Mouse (Mus musculus) lung, embryonic 14.5 days (tissue): ENCODE data around the gene Bax. TPM values are rescaled to one million over a fixed set of nuclear protein-coding genes. Genes with fewer than 3 reads are reported as not detected.

Experiments used
- ATAC-seq: fragments of 200-750 bp; cut with Nextera tagmentation; 2 replicates; pipeline ENCODE4 v1.8.0; 2017; ENCODE audit warnings: mild to moderate bottlenecking, moderate TSS enrichment, moderate library complexity; ENCODE audit not compliant: insufficient read depth
- DNase-seq: peaks from one replicate; pipeline ENCODE4 v3.0.0-alpha.2; 2015
- H3K27ac ChIP-seq: fragments of 300-500 bp; sonication (generic); 2 replicates; pipeline ENCODE4 v1.5.1; 2014; ENCODE audit warnings: low read depth, mild to moderate bottlenecking, moderate library complexity
- H3K27me3 ChIP-seq: fragments of 300-500 bp; sonication (generic); 2 replicates; pipeline ENCODE4 v1.6.1; 2014; ENCODE audit warnings: low read length, control low read depth; ENCODE audit not compliant: insufficient read depth
- H3K36me3 ChIP-seq: fragments of 300-500 bp; sonication (generic); 2 replicates; pipeline ENCODE4 v1.6.1; 2014; ENCODE audit warnings: control low read depth; ENCODE audit not compliant: insufficient read depth
- H3K4me1 ChIP-seq: fragments of 300-500 bp; sonication (generic); 2 replicates; pipeline ENCODE4 v1.6.1; 2014; ENCODE audit warnings: antibody characterized with exemption, control low read depth; ENCODE audit not compliant: insufficient read depth
- H3K4me2 ChIP-seq: fragments of 300-500 bp; sonication (generic); 2 replicates; pipeline ENCODE4 v1.6.1; 2014; ENCODE audit warnings: mild to moderate bottlenecking
- H3K4me3 ChIP-seq: fragments of 300-500 bp; sonication (generic); 2 replicates; pipeline ENCODE4 v1.5.1; 2014; ENCODE audit warnings: low read depth, low read length
- H3K9ac ChIP-seq: fragments of 300-500 bp; sonication (generic); 2 replicates; pipeline ENCODE4 v1.6.1; 2014
- H3K9me3 ChIP-seq: fragments of 300-500 bp; sonication (generic); 2 replicates; pipeline ENCODE4 v1.6.1; 2016; ENCODE audit warnings: low read depth, low read length, control low read depth
- CTCF ChIP-seq: IDR thresholded peaks from 2 replicates; pipeline ENCODE4 v1.5.1; 2016; ENCODE audit warnings: antibody characterized with exemption, low read depth
- WGBS: fragments of 180-500 bp; shearing (Covaris S2); extraction: QIAGEN DNeasy Blood & Tissue Kit; methylation state at CpG from one replicate; pipeline ENCODE4 v1.1.7; 2014; 5-methylcytosine and 5-hydroxymethylcytosine counted together
- microRNA-seq: library from miRNA; unstranded; fragments of <30 nt; microRNA quantifications from one replicate; pipeline ENCODE4, GENCODE M21; 2016; ENCODE audit warnings: borderline number of aligned reads
- polyA plus RNA-seq: library from polyadenylated mRNA; unstranded; fragments of >200 nt; fragmentation: Nextera tagmentation; extraction: Ambion mirVana; gene quantifications from 2 replicates; pipeline ENCODE4 v1.2.1, GENCODE M21; 2014

The Bax gene
- polyA plus RNA-seq, 1 experiment from 2014 or later: 135 TPM

GRCm38 (mm10) chr7:45413864-45414739, 52.6 kb downstream of the Bax start:
- no peak for DNase-seq
- no peak for TF ChIP-seq CTCF
- H3K27me3 ChIP-seq: peaks cover 74% of the 10 kb centered on the region
- no peaks in the 10 kb centered on the region for H3K36me3 ChIP-seq
- H3K9me3 ChIP-seq: no peaks in the 10 kb centered on the region
- peak overlapping the region; percentile 90 for H3K4me2 ChIP-seq
- H3K4me1 ChIP-seq: peaks cover 13% of the 10 kb centered on the region; the same call in 1 of the 2 replicates
- peak overlapping the region; percentile 54 for H3K4me3 ChIP-seq
- peak; percentile 45 for ATAC-seq
- H3K9ac ChIP-seq: peak overlapping the region; percentile 56
- 1% methylated on average over 26 of the region's 27 CpGs for WGBS
- H3K27ac ChIP-seq: peak overlapping the region; percentile 72

GRCm38 (mm10) chr7:45413113-45413863, 53.4 kb downstream of the Bax start, which contains the start of gene Ntf5:
Ntf5 (plus strand) TSS chr7:45413695.
- peak within 1 kb of the TSS; percentile 56 for H3K9ac ChIP-seq
- H3K9me3 ChIP-seq: no peaks in the 10 kb centered on the region
- peak; percentile 67 for ATAC-seq
- peak within 1 kb of the TSS; percentile 54 for H3K4me3 ChIP-seq
- peaks cover 74% of the 10 kb centered on the region for H3K27me3 ChIP-seq
- 1% methylated on average over 45 of the region's 45 CpGs for WGBS
- peak within 1 kb of the TSS; percentile 72 for H3K27ac ChIP-seq
- peak; percentile 76 for DNase-seq
- peak within 1 kb of the TSS; percentile 90 for H3K4me2 ChIP-seq
- no peaks in the 10 kb centered on the region for H3K36me3 ChIP-seq
- no peak for TF ChIP-seq CTCF
- peaks cover 13% of the 10 kb centered on the region; the same call in 1 of the 2 replicates for H3K4me1 ChIP-seq

- ATAC-seq (no peak), DNase-seq (no peak)
- peaks cover 75% of the 10 kb centered on the region for H3K27me3 ChIP-seq
- H3K4me3 ChIP-seq: no peak overlapping the region
- no peak overlapping the region for H3K4me2 ChIP-seq
- H3K4me1 ChIP-seq: peaks cover 9% of the 10 kb centered on the region; the same call in 1 of the 2 replicates
- no peak for TF ChIP-seq CTCF
- 69% methylated on average over 2 of the region's 2 CpGs for WGBS
- no peaks in the 10 kb centered on the region for H3K9me3 ChIP-seq
- H3K9ac ChIP-seq: no peak overlapping the region
- H3K36me3 ChIP-seq: no peaks in the 10 kb centered on the region
- no peak overlapping the region for H3K27ac ChIP-seq
Measured at GRCm38 (mm10) chr7:45412421-45412820, 54.3 kb downstream of the Bax start.

Small RNA genes within 50 kb of the gene (microRNA-seq; reads per million reads assigned to microRNA genes)
- not detected for gene Gm22133

Other genes starting within 250 kb of the Bax start
- 2.1 and 2.9 TPM in 2 replicates for gene Cd37, start 227.8 kb downstream of the Bax start, polyA plus RNA-seq
- not detected in 2 replicates for gene Slc6a16, start 225.8 kb downstream of the Bax start, polyA plus RNA-seq
- gene Slc6a21, start 189.4 kb downstream of the Bax start, polyA plus RNA-seq: not detected in 2 replicates
- gene Trpm4, start 133.1 kb downstream of the Bax start, polyA plus RNA-seq: 11.4 and 15.7 TPM in 2 replicates
- 0.58 and 1.2 TPM in 2 replicates for gene Hrc, start 131.6 kb downstream of the Bax start, polyA plus RNA-seq
- 3.1 and 3.2 TPM in 2 replicates for gene Ppfia3, start 99.9 kb downstream of the Bax start, polyA plus RNA-seq
- gene Lin7b, start 96.3 kb downstream of the Bax start, polyA plus RNA-seq: 0.30 and 0.87 TPM in 2 replicates
- 74.0 and 88.2 TPM in 2 replicates for gene Snrnp70, start 71.2 kb downstream of the Bax start, polyA plus RNA-seq
- 0.08 TPM in 1 of 2 replicates, not detected in the other for gene Kcna7, start 61.2 kb downstream of the Bax start, polyA plus RNA-seq
- gene Ntf5, start 53.2 kb downstream of the Bax start, polyA plus RNA-seq: 1.9 and 2.2 TPM in 2 replicates
- not detected in 2 replicates for gene Lhb, start 46.1 kb downstream of the Bax start, polyA plus RNA-seq
- 35.7 and 36.0 TPM in 2 replicates for gene Gys1, start 32.1 kb downstream of the Bax start, polyA plus RNA-seq
- gene Ruvbl2, start 28.8 kb downstream of the Bax start, polyA plus RNA-seq: 163 and 173 TPM in 2 replicates
- gene Ftl1, start 7.0 kb downstream of the Bax start, polyA plus RNA-seq: 4,463 and 4,749 TPM in 2 replicates
- 0.47 and 0.86 TPM in 2 replicates for gene Tulp2, start 15.0 kb upstream of the Bax start, polyA plus RNA-seq
- gene Gm45808, start 19.9 kb upstream of the Bax start, polyA plus RNA-seq: not detected in 2 replicates
- 3.0 and 3.3 TPM in 2 replicates for gene Dhdh, start 21.9 kb upstream of the Bax start, polyA plus RNA-seq
- gene Nucb1, start 43.5 kb upstream of the Bax start, polyA plus RNA-seq: 194 and 201 TPM in 2 replicates
- gene Ppp1r15a, start 59.4 kb upstream of the Bax start, polyA plus RNA-seq: 15.6 and 17.5 TPM in 2 replicates
- 1.9 and 2.1 TPM in 2 replicates for gene Plekha4, start 59.4 kb upstream of the Bax start, polyA plus RNA-seq
- gene Hsd17b14, start 88.0 kb upstream of the Bax start, polyA plus RNA-seq: 0.57 and 0.66 TPM in 2 replicates
- gene Bcat2, start 103.3 kb upstream of the Bax start, polyA plus RNA-seq: 48.9 and 53.4 TPM in 2 replicates
- not detected in 2 replicates for gene Fgf21, start 148.6 kb upstream of the Bax start, polyA plus RNA-seq
- 0.13 and 0.58 TPM in 2 replicates for gene Fut1, start 150.4 kb upstream of the Bax start, polyA plus RNA-seq
- gene Izumo1, start 154.9 kb upstream of the Bax start, polyA plus RNA-seq: 0.28 and 0.35 TPM in 2 replicates
- 29.4 and 35.3 TPM in 2 replicates for gene Rasip1, start 160.6 kb upstream of the Bax start, polyA plus RNA-seq
- gene Mamstr, start 173.1 kb upstream of the Bax start, polyA plus RNA-seq: 8.1 and 9.2 TPM in 2 replicates
- 0.22 and 0.75 TPM in 2 replicates for gene Fut2, start 199.5 kb upstream of the Bax start, polyA plus RNA-seq
- 0.28 and 0.30 TPM in 2 replicates for gene Ntn5, start 217.1 kb upstream of the Bax start, polyA plus RNA-seq
- 0.08 TPM in 1 of 2 replicates, not detected in the other for gene Sec1, start 227.5 kb upstream of the Bax start, polyA plus RNA-seq
- 2.0 and 4.3 TPM in 2 replicates for gene Car11, start 232.9 kb upstream of the Bax start, polyA plus RNA-seq
- gene Dbp, start 238.2 kb upstream of the Bax start, polyA plus RNA-seq: 2.1 TPM in 2 replicates
- 1,245 and 1,303 TPM in 2 replicates for gene Rpl18, start 248.6 kb upstream of the Bax start, polyA plus RNA-seq